Mouse (Mus musculus) megakaryocyte, adult 5-6 weeks (primary cell): ENCODE results near the gene Plin5. TPM values are rescaled to one million over a fixed set of nuclear protein-coding genes. Genes with fewer than 3 reads are reported as not detected.
A peak's percentile ranks its signal among the peaks of the same experiment; 100 is the strongest.

Source experiments
- ATAC-seq: 2 replicates; pipeline ENCODE4 v1.8.0; 2016; ENCODE audit warnings: mild to moderate bottlenecking, inconsistent platforms; ENCODE audit not compliant: poor library complexity, severe bottlenecking
- total RNA-seq, 2 experiments: library from RNA; stranded (forward) in 1 of 2; stranded (reverse) in 1 of 2; fragments of 153-499, 151-499 nt in 1 of 2; fragments of 221-1000, 200-1000 nt in 1 of 2; gene quantifications; 2 replicates each; pipeline versions ENCODE4 v1.2.3 to v1.2.4; 2015 to 2017

The Plin5 gene
- total RNA-seq, 2 experiments from 2014 or later, result 0.18 TPM; not detected in 1

- peak; percentile 69 for ATAC-seq
Measured at GRCm38 (mm10) chr17:56133457-56134363, 16.3 kb upstream of the Plin5 start.

- ATAC-seq, result peak; percentile 39
Measured at GRCm38 (mm10) chr17:56132661-56133060, 15.3 kb upstream of the Plin5 start.

GRCm38 (mm10) chr17:56131814-56132213, 14.4 kb upstream of the Plin5 start:
- no peak for ATAC-seq

GRCm38 (mm10) chr17:56131136-56131535, 13.7 kb upstream of the Plin5 start:
- no peak for ATAC-seq

- ATAC-seq, result peak; percentile 78
Measured at GRCm38 (mm10) chr17:56128246-56128645, 10.8 kb upstream of the Plin5 start.

GRCm38 (mm10) chr17:56126175-56126574, 8.8 kb upstream of the Plin5 start:
- no peak for ATAC-seq

GRCm38 (mm10) chr17:56125276-56125630, 7.9 kb upstream of the Plin5 start:
- no peak for ATAC-seq

- ATAC-seq, result peak; percentile 39; the same call in 1 of the 2 replicates
Measured at GRCm38 (mm10) chr17:56124377-56125275, 7.2 kb upstream of the Plin5 start.

GRCm38 (mm10) chr17:56123681-56124340, 6.4 kb upstream of the Plin5 start:
- ATAC-seq, result no peak

GRCm38 (mm10) chr17:56123161-56123560, 5.8 kb upstream of the Plin5 start:
- no peak for ATAC-seq

- peak; percentile 21 for ATAC-seq
Measured at GRCm38 (mm10) chr17:56121826-56122225, 4.4 kb upstream of the Plin5 start, which contains the start of gene Lrg1. Gene Lrg1, minus strand, starts transcription at chr17:56122001.

- ATAC-seq, result no peak
Measured at GRCm38 (mm10) chr17:56119981-56120880, 2.8 kb upstream of the Plin5 start.

GRCm38 (mm10) chr17:56119431-56119830, 2.0 kb upstream of the Plin5 start:
- ATAC-seq, result no peak

- ATAC-seq, result no peak
Measured at GRCm38 (mm10) chr17:56116193-56116592, 1.2 kb downstream of the Plin5 start.

GRCm38 (mm10) chr17:56112743-56113142, 4.7 kb downstream of the Plin5 start:
- ATAC-seq, result no peak

GRCm38 (mm10) chr17:56111864-56112263, 5.5 kb downstream of the Plin5 start:
- ATAC-seq, result peak; percentile 70

- ATAC-seq, result no peak
Measured at GRCm38 (mm10) chr17:56111021-56111420, 6.4 kb downstream of the Plin5 start.

GRCm38 (mm10) chr17:56110571-56110970, 6.8 kb downstream of the Plin5 start:
- no peak for ATAC-seq

GRCm38 (mm10) chr17:56109219-56110051, 8.0 kb downstream of the Plin5 start, which contains the start of gene Plin4:
Gene Plin4, minus strand, starts transcription at chr17:56109803.
- no peak for ATAC-seq
